Mouse (Mus musculus) lung, adult 18-20 months (tissue): ENCODE results near the gene Siae.

Experiments used
- DNase-seq, 2 experiments: peaks; one replicate each; pipeline ENCODE4 v3.0.0; 2022; ENCODE audit warnings: mixed read lengths in 2 of 2

The Siae gene

DNA sequence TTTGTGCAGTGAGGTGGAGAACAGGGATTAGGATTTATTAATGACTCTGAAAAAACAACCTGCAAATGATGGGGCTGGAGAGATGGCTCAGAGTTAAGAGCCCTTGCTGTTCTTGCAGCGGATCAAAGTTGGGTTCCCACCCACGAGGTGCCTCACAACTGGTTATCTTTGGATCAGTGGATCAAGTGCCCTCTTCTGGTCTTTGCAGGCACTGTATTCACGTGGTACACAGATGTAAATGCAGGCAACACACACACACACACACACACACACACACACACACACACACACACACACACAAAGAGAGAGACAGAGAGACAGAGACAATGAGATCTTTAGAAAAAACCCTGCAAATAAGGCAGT, 132.4 kb downstream of the Siae start:
- no peak for DNase-seq

DNA sequence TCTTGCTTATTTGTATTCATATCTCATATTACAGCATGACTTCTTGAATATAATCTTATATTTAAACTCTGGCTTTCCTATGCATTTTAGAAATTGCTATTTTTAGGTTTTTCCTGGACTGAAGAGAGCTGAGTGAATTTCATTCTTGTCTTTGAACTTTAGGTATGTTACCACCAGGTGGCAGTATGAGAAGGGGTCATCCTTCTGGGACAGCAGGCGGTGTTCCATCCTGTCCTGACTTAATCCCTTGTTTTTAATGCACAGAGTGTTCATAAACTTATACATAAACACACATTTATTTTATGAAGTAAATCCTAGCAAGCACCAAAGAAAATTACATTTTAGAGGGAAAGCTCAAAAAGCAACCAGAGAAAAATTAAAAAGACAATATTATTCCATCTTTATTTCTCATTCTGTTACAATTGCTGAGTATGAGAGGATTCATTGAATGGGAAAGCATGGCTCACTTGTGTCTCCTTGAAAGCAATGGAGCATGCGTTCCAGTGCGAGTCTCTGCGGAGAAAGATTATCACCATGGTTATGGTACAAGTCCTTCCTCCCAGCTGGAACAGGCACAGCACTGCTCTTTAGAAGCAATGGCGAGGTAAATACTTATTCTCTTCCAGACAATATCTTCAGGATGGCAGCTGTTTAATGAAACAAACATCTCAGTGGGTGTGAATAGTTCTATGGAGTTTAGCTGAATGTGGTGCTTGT, 134.6 kb downstream of the Siae start:
- DNase-seq = no peak
